Mouse (Mus musculus): ENCODE results near the gene Olfr441.
"Not testable (repeated sequence)": the region's sequence is repeated elsewhere in the genome, so short reads cannot be mapped to it uniquely, and the experiment has no call there.

Gene Olfr441

DNA sequence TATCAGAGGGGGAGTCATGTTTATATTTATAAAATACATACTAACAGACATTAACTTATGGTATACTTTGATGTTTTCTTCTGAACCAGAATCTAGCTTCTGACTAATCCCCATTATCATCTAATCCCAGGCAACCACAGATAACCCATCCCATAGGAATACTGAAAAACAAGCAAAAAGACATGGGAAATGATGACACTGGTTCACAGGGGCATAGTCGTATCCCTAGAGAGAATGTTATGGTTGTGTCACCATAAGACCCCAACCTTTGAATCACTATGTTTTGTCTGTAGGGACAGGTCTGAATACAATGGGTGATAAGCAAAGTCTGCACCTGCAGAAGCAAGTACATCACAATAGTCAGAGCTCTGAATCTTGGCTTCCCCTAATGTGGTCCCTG is at the start of gene Olfr441:
TSS of gene Olfr441 (plus strand) at position 301 of the 400 bp plus-strand sequence.
- not testable (repeated sequence) for ATAC-seq (ENCODE audit: insufficient number of reproducible peaks, low FRiP score, low TSS enrichment)

DNA sequence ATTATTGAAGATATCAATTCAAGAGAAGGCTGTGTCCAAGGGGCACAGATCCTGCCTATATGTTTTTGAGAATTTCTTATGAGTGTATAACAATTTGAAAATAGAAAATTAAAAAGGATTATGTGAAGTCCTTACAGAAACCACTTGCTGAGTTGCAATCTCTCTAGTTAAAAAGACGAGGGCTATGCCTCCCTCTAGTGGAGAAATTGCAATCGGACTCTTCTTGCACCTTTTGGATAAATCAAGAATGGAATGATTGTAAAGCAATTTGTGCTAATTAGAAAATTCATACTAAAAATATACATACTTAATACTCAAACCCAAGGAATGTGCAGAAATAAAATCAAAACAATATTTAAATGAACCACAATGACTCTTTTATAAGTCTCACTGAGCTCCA is 27.4 kb upstream of the Olfr441 start:
- no peak for ATAC-seq (ENCODE audit: insufficient number of reproducible peaks, low FRiP score, low TSS enrichment)

DNA sequence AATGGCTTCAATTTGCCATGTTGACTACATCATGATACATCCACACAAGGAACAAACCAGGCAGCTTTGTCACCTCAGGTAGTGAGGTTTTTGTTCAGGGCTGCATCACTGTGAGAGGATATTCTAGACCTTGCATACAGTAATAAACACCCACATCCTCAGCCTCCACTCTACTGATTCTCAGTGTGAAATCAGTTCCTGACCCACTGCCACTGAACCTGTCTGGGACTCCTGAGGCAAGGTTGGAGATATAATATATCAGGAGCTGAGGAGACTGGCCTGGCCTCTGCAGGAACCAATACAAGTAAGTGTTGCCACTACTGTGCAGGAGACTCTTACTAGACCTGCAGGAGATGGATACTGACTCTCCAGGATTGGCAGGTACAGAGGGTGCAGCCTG is 24.8 kb upstream of the Olfr441 start:
- not testable (repeated sequence) for ATAC-seq (ENCODE audit: insufficient number of reproducible peaks, low FRiP score, low TSS enrichment)

DNA sequence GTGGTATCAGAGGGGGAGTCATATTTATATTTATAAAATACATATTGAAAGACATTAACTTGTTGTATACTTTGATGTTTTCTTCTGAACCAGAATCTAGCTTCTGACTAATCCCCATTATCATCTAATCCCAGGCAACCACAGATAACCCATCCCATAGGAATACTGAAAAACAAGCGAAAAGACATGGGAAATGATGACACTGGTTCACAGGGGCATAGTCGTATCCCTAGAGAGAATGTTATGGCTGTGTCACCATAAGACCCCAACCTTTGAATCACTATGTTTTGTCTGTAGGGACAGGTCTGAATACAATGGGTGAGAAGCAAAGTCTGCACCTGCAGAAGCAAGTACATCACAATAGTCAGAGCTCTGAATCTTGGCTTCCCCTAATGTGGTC is 40.1 kb downstream of the Olfr441 start, which contains the start of gene Olfr237-ps1:
TSS of gene Olfr237-ps1 (plus strand) at position 301 of the 400 bp plus-strand sequence.
- ATAC-seq (ENCODE audit: insufficient number of reproducible peaks, low FRiP score, low TSS enrichment), result not testable (repeated sequence)

DNA sequence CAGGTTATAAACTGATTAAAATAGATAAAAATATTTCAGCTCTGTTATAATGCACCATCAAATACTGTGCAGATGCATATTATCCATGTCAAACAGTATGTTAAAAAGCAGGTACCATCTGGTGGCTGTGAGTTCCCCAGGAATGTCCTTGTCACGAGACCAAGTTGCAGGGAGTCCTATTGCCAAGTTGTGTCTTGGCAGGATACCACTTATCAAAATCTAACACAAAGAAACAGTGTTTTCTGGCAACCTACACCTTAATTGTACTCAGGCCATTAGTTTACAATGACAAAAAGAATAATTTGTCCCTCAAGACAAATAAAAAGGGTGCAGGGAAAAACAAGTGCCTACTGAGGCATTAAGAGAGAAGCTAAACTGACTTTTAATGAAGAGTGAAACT is 53.3 kb downstream of the Olfr441 start:
- peak; percentile 74 for ATAC-seq (ENCODE audit: insufficient number of reproducible peaks, low FRiP score, low TSS enrichment)

DNA sequence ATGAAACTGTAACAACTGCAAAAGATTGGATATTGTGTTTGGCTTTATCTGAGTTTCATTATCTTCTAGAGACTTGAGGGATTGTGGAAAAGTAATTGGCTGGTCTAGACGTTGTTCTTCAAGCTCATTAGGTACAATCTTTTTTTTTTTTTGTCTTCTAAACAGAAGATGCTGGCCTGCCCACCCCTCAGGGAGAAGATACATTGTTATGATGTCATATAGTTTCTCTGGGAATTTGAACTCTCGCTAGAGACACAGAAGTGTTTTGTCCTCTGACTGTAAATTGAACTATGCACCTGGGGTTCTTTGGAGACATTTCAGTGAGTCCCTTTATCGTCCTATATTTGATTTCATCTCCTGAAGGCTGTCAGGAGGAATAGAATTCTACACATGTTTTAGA is 56.8 kb downstream of the Olfr441 start, which contains the start of gene Olfr437:
TSS of gene Olfr437 (plus strand) at position 301 of the 400 bp plus-strand sequence.
- ATAC-seq (ENCODE audit: insufficient number of reproducible peaks, low FRiP score, low TSS enrichment), result no peak

DNA sequence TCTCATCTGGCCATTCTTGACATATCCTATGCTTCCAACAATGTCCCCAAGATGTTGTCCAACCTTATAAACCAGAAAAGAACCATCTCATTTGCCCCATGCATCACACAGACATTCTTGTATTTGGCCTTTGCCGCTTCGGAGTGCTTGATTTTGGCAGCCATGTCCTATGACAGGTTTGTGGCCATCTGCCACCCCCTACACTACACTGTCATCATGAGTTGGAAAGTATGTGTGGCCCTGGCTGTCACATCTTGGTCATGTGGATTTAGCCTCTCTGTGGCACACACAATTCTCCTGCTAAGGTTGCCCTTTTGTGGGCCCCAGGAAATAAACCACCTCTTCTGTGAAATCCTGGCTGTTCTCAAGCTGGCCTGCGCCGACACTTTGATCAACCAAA is 61.1 kb downstream of the Olfr441 start:
- peak; percentile 66 for ATAC-seq (ENCODE audit: insufficient number of reproducible peaks, low FRiP score, low TSS enrichment)
